Mouse (Mus musculus): Measurements from ENCODE around the gene Tmc3. TPM values are rescaled to one million over a fixed set of nuclear protein-coding genes. Genes with fewer than 3 reads are reported as not detected.

Gene Tmc3
- total RNA-seq, 2 experiments from 2014 or later = 1.8 to 1.9 TPM

GRCm38 (mm10) chr7:83661763-83662162, 77.0 kb downstream of the Tmc3 start:
- DNase-seq = no peak
- intact Hi-C loops (cut with DNase I) = loop anchor here (10.0 kb wide), 1 partner anchor 423 kb away; the partner anchor contains the start of gene Cemip

DNA sequence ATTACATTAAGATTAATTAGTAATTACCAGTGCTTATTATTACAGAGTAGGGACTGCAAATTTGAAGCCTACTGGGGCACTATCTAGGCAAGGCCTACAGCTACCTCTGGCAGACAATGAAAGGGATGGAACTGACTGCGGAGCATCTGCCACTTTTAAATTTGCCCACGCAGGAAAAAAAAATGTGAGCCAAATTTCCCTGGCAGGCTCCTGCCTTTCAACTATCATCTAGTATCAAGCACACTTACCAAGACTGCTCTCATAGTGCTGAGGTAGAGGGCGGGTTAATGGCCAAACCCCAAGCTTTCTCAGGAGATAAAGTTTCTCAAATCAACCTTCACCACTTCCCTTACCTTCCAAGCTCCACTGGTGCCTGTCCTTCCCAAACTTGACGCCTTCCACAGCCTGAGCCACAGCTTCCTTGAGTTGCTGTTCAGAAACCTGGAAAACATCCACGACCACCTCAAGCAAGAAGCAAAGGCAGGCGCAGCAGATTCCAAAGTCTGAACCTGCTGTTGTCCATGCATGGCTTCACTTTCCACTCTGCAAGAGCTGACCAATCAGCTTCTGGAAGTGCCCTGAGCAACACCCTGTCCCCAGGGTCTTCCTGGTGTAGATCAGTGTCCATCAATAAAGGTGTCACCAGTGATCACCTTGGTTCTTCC, 78.1 kb downstream of the Tmc3 start:
- DNase-seq = no peak
- intact Hi-C loops (cut with DNase I) = loop anchor here (10.0 kb wide), 1 partner anchor 422 kb away; the partner anchor contains the start of gene Cemip

- intact Hi-C loops (cut with DNase I) = loop anchor here (10.0 kb wide), 1 partner anchor 419 kb away; the partner anchor contains the start of gene Cemip
- DNase-seq = no peak
Measured at GRCm38 (mm10) chr7:83666087-83666595, 81.4 kb downstream of the Tmc3 start.

DNA sequence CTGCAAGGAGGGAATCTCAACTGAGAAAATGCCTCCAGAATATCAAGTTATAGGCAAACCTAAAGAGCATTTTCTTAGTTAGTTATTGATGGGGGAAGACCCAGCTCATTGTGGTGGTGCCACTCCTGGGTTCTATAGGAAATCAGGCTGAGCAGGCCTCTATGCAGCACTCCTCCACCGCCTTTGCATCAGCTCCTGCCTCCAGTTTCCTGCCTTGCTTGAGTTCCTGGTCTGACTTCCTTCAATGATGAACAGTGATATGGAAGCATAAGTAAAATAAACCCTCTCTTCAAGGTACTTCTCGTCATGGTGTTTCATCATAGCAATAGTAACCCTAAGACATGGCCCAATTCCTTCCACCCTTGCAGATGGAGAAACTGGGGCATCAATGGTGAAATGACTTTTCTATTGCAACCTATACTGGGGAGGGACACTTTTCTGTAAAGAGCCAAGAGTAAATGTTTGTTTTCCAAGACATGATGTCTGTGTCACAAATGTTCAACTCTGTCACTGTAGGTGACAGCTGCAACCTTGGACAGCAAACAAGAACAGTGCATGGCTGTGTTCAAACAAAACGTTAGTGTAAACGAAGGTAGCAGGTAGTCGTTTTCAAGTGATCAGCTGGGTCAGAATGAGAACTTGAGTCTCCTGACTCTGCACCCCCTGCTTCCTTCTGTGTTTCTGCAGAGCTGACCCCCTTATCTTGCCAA, 83.4 kb downstream of the Tmc3 start:
- intact Hi-C loops (cut with DNase I) = loop anchor here (1.0 to 10.0 kb wide), 4 partner anchors 106 to 417 kb away; partner anchors contain the start of gene Cemip
- DNase-seq = no peak

GRCm38 (mm10) chr7:83668724-83669123, 84.0 kb downstream of the Tmc3 start:
- DNase-seq = peak; percentile 73 to 82
- intact Hi-C loops (cut with DNase I) = loop anchor here (1.0 to 10.0 kb wide), 4 partner anchors 106 to 416 kb away; partner anchors contain the start of gene Cemip

DNA sequence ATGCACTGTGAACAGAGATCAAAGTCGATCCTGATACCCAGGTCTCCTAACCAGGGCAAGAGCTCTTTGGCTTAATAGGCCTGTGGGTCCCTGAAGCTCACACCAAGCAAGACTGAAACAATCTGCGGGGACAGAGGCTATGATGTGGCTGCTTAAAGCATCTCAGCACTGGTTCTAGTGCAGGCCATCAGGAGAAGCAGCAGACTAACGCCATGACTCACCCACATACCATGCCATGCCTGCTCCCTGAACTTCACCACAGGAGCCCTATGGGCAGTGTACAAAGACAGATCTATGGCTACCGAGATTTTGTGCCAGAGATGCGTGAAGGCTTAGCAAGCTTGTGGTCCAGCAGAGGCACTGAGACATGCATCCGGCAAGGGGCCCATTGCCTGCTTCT, 86.8 kb downstream of the Tmc3 start:
- no peak for DNase-seq
- intact Hi-C loops (cut with DNase I) = loop anchor here (5.0 to 10.0 kb wide), 2 partner anchors 49 to 957 kb away; no protein-coding TSS in a partner anchor

Other genes starting within 250 kb of the Tmc3 start
- 10 to 100 TPM; 19.5 to 22.9 TPM for gene Stard5, start 47.0 kb downstream of the Tmc3 start, total RNA-seq (2021)
- 10 to 100 TPM in 1 of 2 experiments, 1 to 10 TPM in 1; 8.1 to 11.1 TPM for gene Il16, start 160.8 kb downstream of the Tmc3 start, total RNA-seq (2021)
- gene Cfap161, start 210.0 kb downstream of the Tmc3 start, total RNA-seq (2021) = not detected

Data from heart, postnatal 10 days (tissue).